Mouse (Mus musculus): ENCODE data around the gene Pop5.

The Pop5 gene

GRCm38 (mm10) chr5:115262502-115263291, 27.1 kb downstream of the Pop5 start:
- DNase-seq (ENCODE audit: low read depth), result no peak

GRCm38 (mm10) chr5:115266340-115266739, 30.7 kb downstream of the Pop5 start:
- DNase-seq (ENCODE audit: low read depth), result no peak

GRCm38 (mm10) chr5:115266787-115267468, 31.3 kb downstream of the Pop5 start:
- no peak for DNase-seq (ENCODE audit: low read depth)

- no peak for DNase-seq (ENCODE audit: low read depth)
Measured at GRCm38 (mm10) chr5:115267469-115268045, 31.9 kb downstream of the Pop5 start.

- no peak for DNase-seq (ENCODE audit: low read depth)
Measured at GRCm38 (mm10) chr5:115268266-115268665, 32.6 kb downstream of the Pop5 start.

GRCm38 (mm10) chr5:115269969-115270368, 34.3 kb downstream of the Pop5 start:
- DNase-seq (ENCODE audit: low read depth), result no peak

- DNase-seq (ENCODE audit: low read depth), result peak; percentile 51
Measured at GRCm38 (mm10) chr5:115271931-115272811, 36.5 kb downstream of the Pop5 start.

- DNase-seq (ENCODE audit: low read depth), result peak; percentile 97
Measured at GRCm38 (mm10) chr5:115272812-115273548, 37.3 kb downstream of the Pop5 start, which contains the start of gene Rnf10. Gene Rnf10, minus strand, starts transcription at chr5:115272898.

- no peak for DNase-seq (ENCODE audit: low read depth)
Measured at GRCm38 (mm10) chr5:115273549-115274135, 38.0 kb downstream of the Pop5 start.

- DNase-seq (ENCODE audit: low read depth), result no peak
Measured at GRCm38 (mm10) chr5:115274353-115274752, 38.7 kb downstream of the Pop5 start.

- DNase-seq (ENCODE audit: low read depth), result no peak
Measured at GRCm38 (mm10) chr5:115274771-115275170, 39.1 kb downstream of the Pop5 start.

GRCm38 (mm10) chr5:115275998-115276397, 40.4 kb downstream of the Pop5 start:
- peak; percentile 60 for DNase-seq (ENCODE audit: low read depth)

GRCm38 (mm10) chr5:115278053-115278452, 42.4 kb downstream of the Pop5 start:
- no peak for DNase-seq (ENCODE audit: low read depth)

- DNase-seq (ENCODE audit: low read depth), result no peak
Measured at GRCm38 (mm10) chr5:115278785-115279184, 43.1 kb downstream of the Pop5 start.

GRCm38 (mm10) chr5:115279226-115280049, 43.8 kb downstream of the Pop5 start, which contains the start of gene Coq5:
Gene Coq5, plus strand, starts transcription at chr5:115279666.
- DNase-seq (ENCODE audit: low read depth), result peak; percentile 86

GRCm38 (mm10) chr5:115280050-115280687, 44.5 kb downstream of the Pop5 start:
- DNase-seq (ENCODE audit: low read depth), result peak; percentile 48

GRCm38 (mm10) chr5:115284735-115285134, 49.1 kb downstream of the Pop5 start:
- peak; percentile 46 for DNase-seq (ENCODE audit: low read depth)

- DNase-seq (ENCODE audit: low read depth), result no peak
Measured at GRCm38 (mm10) chr5:115294173-115294572, 58.5 kb downstream of the Pop5 start.
